Mouse (Mus musculus) kidney, postnatal 10 days (tissue): ENCODE measurements around the gene Pabpn1l.
"Not testable (repeated sequence)": the region's sequence is repeated elsewhere in the genome, so short reads cannot be mapped to it uniquely, and the experiment has no call there.

Experiments used
- DNase-seq: peaks from one replicate; pipeline ENCODE4 v3.0.0; 2021; ENCODE audit warnings: mixed read lengths

Pabpn1l gene

GRCm38 (mm10) chr8:122644175-122644954 is 21.8 kb upstream of the Pabpn1l start:
- DNase-seq: no peak

- peak; percentile 57 for DNase-seq
Measured at GRCm38 (mm10) chr8:122642071-122642470, 19.5 kb upstream of the Pabpn1l start.

GRCm38 (mm10) chr8:122641406-122641805 is 18.9 kb upstream of the Pabpn1l start:
- DNase-seq: no peak

GRCm38 (mm10) chr8:122640825-122641224 is 18.3 kb upstream of the Pabpn1l start:
- DNase-seq: no peak

GRCm38 (mm10) chr8:122639521-122640248 is 17.1 kb upstream of the Pabpn1l start:
- peak; percentile 85 for DNase-seq

GRCm38 (mm10) chr8:122638601-122639000 is 16.1 kb upstream of the Pabpn1l start:
- DNase-seq: no peak

- no peak for DNase-seq
Measured at GRCm38 (mm10) chr8:122637230-122637629, 14.7 kb upstream of the Pabpn1l start.

GRCm38 (mm10) chr8:122636803-122637175 is 14.2 kb upstream of the Pabpn1l start:
- no peak for DNase-seq

GRCm38 (mm10) chr8:122635878-122636802 is 13.6 kb upstream of the Pabpn1l start:
- DNase-seq: no peak

- no peak for DNase-seq
Measured at GRCm38 (mm10) chr8:122633205-122633604, 10.7 kb upstream of the Pabpn1l start.

- DNase-seq: not testable (repeated sequence)
Measured at GRCm38 (mm10) chr8:122632134-122632533, 9.6 kb upstream of the Pabpn1l start.

- DNase-seq: peak; percentile 51
Measured at GRCm38 (mm10) chr8:122630696-122631095, 8.2 kb upstream of the Pabpn1l start.

GRCm38 (mm10) chr8:122629388-122629787 is 6.8 kb upstream of the Pabpn1l start:
- no peak for DNase-seq

- DNase-seq: no peak
Measured at GRCm38 (mm10) chr8:122626896-122627295, 4.4 kb upstream of the Pabpn1l start.

- DNase-seq: no peak
Measured at GRCm38 (mm10) chr8:122625811-122626210, 3.3 kb upstream of the Pabpn1l start.

- DNase-seq: no peak
Measured at GRCm38 (mm10) chr8:122624653-122625052, 2.1 kb upstream of the Pabpn1l start.

GRCm38 (mm10) chr8:122623844-122624642 is 1.5 kb upstream of the Pabpn1l start:
- DNase-seq: no peak

GRCm38 (mm10) chr8:122620446-122620845 is 2.1 kb downstream of the Pabpn1l start:
- no peak for DNase-seq

- no peak for DNase-seq
Measured at GRCm38 (mm10) chr8:122618660-122619378, 3.7 kb downstream of the Pabpn1l start.

GRCm38 (mm10) chr8:122617947-122618546 is 4.5 kb downstream of the Pabpn1l start:
- DNase-seq: peak; percentile 92
